Mouse (Mus musculus): ENCODE data around the gene Cfap69. TPM values are rescaled to one million over a fixed set of nuclear protein-coding genes. Genes with fewer than 3 reads are reported as not detected.
A peak's percentile ranks its signal among the peaks of the same experiment; 100 is the strongest.

Gene Cfap69
- total and polyA plus RNA-seq, 2 experiments: 0.05 to 1.0 TPM

GRCm38 (mm10) chr5:5559079-5559740 is 104.8 kb downstream of the Cfap69 start, which contains the start of gene Gtpbp10:
Gtpbp10 (minus strand) TSS chr5:5559538.
- Histone ChIP-seq H3K27me3 (ENCODE audit: control insufficient read depth, insufficient read depth, low read length) (no peaks in the 10 kb centered on the region), H3K4me1 (ENCODE audit: control insufficient read depth, insufficient read depth, low read length) (peaks cover 4% of the 10 kb centered on the region; the same call in 1 of the 2 replicates), H3K79me2 (ENCODE audit: control insufficient read depth, insufficient read depth, low read length) (no peaks in the 10 kb centered on the region), H3K9ac (ENCODE audit: low read depth, low read length) (peak within 1 kb of the TSS; percentile 74), H3K36me3 (ENCODE audit: control insufficient read depth, insufficient read depth, low read length) (peaks cover 4% of the 10 kb centered on the region; the same call in 1 of the 2 replicates), H3K27ac (replicated peaks; ENCODE audit: insufficient read depth, low read depth, low read length) (peak within 1 kb of the TSS; percentile 7; the same call in 1 of the 2 replicates), H3K4me3 (ENCODE audit: insufficient read depth, low read depth, low read length) (peak within 1 kb of the TSS; percentile 69)
- under 1% methylated on average over 43 of the region's 43 CpGs for WGBS
- peak; percentile 73 for DNase-seq (ENCODE audit: extremely low read depth, low read depth, low spot score)
- no peak for TF ChIP-seq CTCF (IDR thresholded peaks at IDR 0.05; ENCODE audit: low read depth, low read length)
- no peak; the same call in 1 of the 2 replicates for TF ChIP-seq POLR2A (IDR thresholded peaks at IDR 0.05; ENCODE audit: extremely low read depth, insufficient read depth, low read length)

GRCm38 (mm10) chr5:5551110-5551509 is 112.9 kb downstream of the Cfap69 start:
- H3K9ac ChIP-seq (ENCODE audit: low read depth, low read length): no peak overlapping the region
- 94% methylated on average over 1 of the region's 1 CpGs for WGBS
- H3K4me3 ChIP-seq (ENCODE audit: insufficient read depth, low read depth, low read length): no peak overlapping the region
- no peaks in the 10 kb centered on the region for H3K79me2 ChIP-seq (ENCODE audit: control insufficient read depth, insufficient read depth, low read length)
- H3K27me3 ChIP-seq (ENCODE audit: control insufficient read depth, insufficient read depth, low read length): no peaks in the 10 kb centered on the region
- DNase-seq (ENCODE audit: extremely low read depth, low read depth, low spot score): no peak
- H3K4me1 ChIP-seq (ENCODE audit: control insufficient read depth, insufficient read depth, low read length): no peaks in the 10 kb centered on the region
- H3K27ac ChIP-seq (replicated peaks; ENCODE audit: insufficient read depth, low read depth, low read length): no peak overlapping the region
- H3K36me3 ChIP-seq (ENCODE audit: control insufficient read depth, insufficient read depth, low read length): peaks cover 31% of the 10 kb centered on the region
- TF ChIP-seq POLR2A (IDR thresholded peaks at IDR 0.05; ENCODE audit: extremely low read depth, insufficient read depth, low read length) (no peak), CTCF (IDR thresholded peaks at IDR 0.05; ENCODE audit: low read depth, low read length) (no peak)

GRCm38 (mm10) chr5:5540385-5540784 is 123.7 kb downstream of the Cfap69 start:
- H3K4me3 ChIP-seq (ENCODE audit: insufficient read depth, low read depth, low read length): no peak overlapping the region
- TF ChIP-seq POLR2A (IDR thresholded peaks at IDR 0.05; ENCODE audit: extremely low read depth, insufficient read depth, low read length): no peak
- no peak for TF ChIP-seq CTCF (IDR thresholded peaks at IDR 0.05; ENCODE audit: low read depth, low read length)
- H3K79me2 ChIP-seq (ENCODE audit: control insufficient read depth, insufficient read depth, low read length): no peaks in the 10 kb centered on the region; the same call in 1 of the 2 replicates
- no peak overlapping the region for H3K27ac ChIP-seq (replicated peaks; ENCODE audit: insufficient read depth, low read depth, low read length)
- H3K9ac ChIP-seq (ENCODE audit: low read depth, low read length): no peak overlapping the region
- H3K4me1 ChIP-seq (ENCODE audit: control insufficient read depth, insufficient read depth, low read length): peaks cover 9% of the 10 kb centered on the region
- H3K27me3 ChIP-seq (ENCODE audit: control insufficient read depth, insufficient read depth, low read length): no peaks in the 10 kb centered on the region
- WGBS: 54% methylated on average over 3 of the region's 3 CpGs
- DNase-seq (ENCODE audit: extremely low read depth, low read depth, low spot score): no peak
- peaks cover 35% of the 10 kb centered on the region for H3K36me3 ChIP-seq (ENCODE audit: control insufficient read depth, insufficient read depth, low read length)

- no peaks in the 10 kb centered on the region for H3K27me3 ChIP-seq (ENCODE audit: control insufficient read depth, insufficient read depth, low read length)
- no peak for DNase-seq (ENCODE audit: extremely low read depth, low read depth, low spot score)
- no peak overlapping the region for H3K27ac ChIP-seq (replicated peaks; ENCODE audit: insufficient read depth, low read depth, low read length)
- 79% methylated on average over 3 of the region's 3 CpGs for WGBS
- TF ChIP-seq CTCF (IDR thresholded peaks at IDR 0.05; ENCODE audit: low read depth, low read length): no peak
- no peak for TF ChIP-seq POLR2A (IDR thresholded peaks at IDR 0.05; ENCODE audit: extremely low read depth, insufficient read depth, low read length)
- peaks cover 9% of the 10 kb centered on the region for H3K4me1 ChIP-seq (ENCODE audit: control insufficient read depth, insufficient read depth, low read length)
- peaks cover 35% of the 10 kb centered on the region for H3K36me3 ChIP-seq (ENCODE audit: control insufficient read depth, insufficient read depth, low read length)
- no peaks in the 10 kb centered on the region; the same call in 1 of the 2 replicates for H3K79me2 ChIP-seq (ENCODE audit: control insufficient read depth, insufficient read depth, low read length)
- H3K4me3 ChIP-seq (ENCODE audit: insufficient read depth, low read depth, low read length): no peak overlapping the region
- H3K9ac ChIP-seq (ENCODE audit: low read depth, low read length): no peak overlapping the region
These were observed 124.3 kb downstream of the Cfap69 start for GRCm38 (mm10) chr5:5539771-5540170.

GRCm38 (mm10) chr5:5536131-5536530 is 127.9 kb downstream of the Cfap69 start:
- Histone ChIP-seq H3K36me3 (ENCODE audit: control insufficient read depth, insufficient read depth, low read length) (peaks cover 12% of the 10 kb centered on the region), H3K9ac (ENCODE audit: low read depth, low read length) (no peak overlapping the region), H3K79me2 (ENCODE audit: control insufficient read depth, insufficient read depth, low read length) (no peaks in the 10 kb centered on the region; the same call in 1 of the 2 replicates), H3K27ac (replicated peaks; ENCODE audit: insufficient read depth, low read depth, low read length) (peak overlapping the region; percentile 67), H3K4me3 (ENCODE audit: insufficient read depth, low read depth, low read length) (no peak overlapping the region), H3K4me1 (ENCODE audit: control insufficient read depth, insufficient read depth, low read length) (peaks cover 15% of the 10 kb centered on the region), H3K27me3 (ENCODE audit: control insufficient read depth, insufficient read depth, low read length) (no peaks in the 10 kb centered on the region)
- 33% methylated on average over 1 of the region's 1 CpGs for WGBS
- no peak for TF ChIP-seq CTCF (IDR thresholded peaks at IDR 0.05; ENCODE audit: low read depth, low read length)
- no peak for TF ChIP-seq POLR2A (IDR thresholded peaks at IDR 0.05; ENCODE audit: extremely low read depth, insufficient read depth, low read length)
- peak; percentile 63 for DNase-seq (ENCODE audit: extremely low read depth, low read depth, low spot score)
